ENCODE assay signal across 8 mouse cellular contexts in the genomic region with DNA sequence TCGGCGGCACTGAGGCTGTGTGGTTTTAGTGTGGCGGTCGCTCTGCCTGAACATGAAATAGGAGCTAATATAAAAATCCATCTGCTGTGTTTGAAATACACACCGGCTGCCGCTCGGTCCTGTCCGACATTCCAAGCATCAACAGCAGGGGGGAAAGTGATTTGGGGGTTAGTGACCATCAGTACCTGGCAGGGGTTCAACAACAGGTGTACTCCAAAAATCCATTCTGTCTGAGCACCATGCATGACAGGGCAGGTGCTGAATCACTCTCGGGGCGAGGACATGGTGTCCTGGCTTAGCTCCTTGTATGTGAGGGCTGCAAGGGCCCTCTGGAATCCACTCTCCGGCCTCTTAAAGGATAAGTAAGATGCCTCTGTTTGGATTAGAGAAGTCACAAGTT. TPM values are rescaled to one million over a fixed set of nuclear protein-coding genes. Genes with fewer than 3 reads are reported as not detected.
DNase-seq lines count a peak whose midpoint lies in the region; ATAC-seq and TF ChIP-seq lines count a peak whose summit lies in the region.

No protein-coding gene starts in this region.

- no peaks in the 10 kb centered on the region for H3K36me3 ChIP-seq in hindbrain, embryonic 11.5 days (ENCODE audit: control insufficient read depth, insufficient read depth, low read length)
- H3K36me3 ChIP-seq in lung, postnatal 0 days (ENCODE audit: insufficient read depth, low read length): no peaks in the 10 kb centered on the region

- H3K4me2 ChIP-seq in hindbrain, embryonic 11.5 days (replicated peaks; ENCODE audit: low read depth, low read length): peak overlapping the region; percentile 31
- H3K4me2 ChIP-seq in lung, postnatal 0 days (replicated peaks; ENCODE audit: low read depth, low read length): peak overlapping the region; percentile 46

- H3K27ac ChIP-seq in hindbrain, embryonic 11.5 days (ENCODE audit: low read depth, low read length): no peak overlapping the region
- peak overlapping the region; percentile 54 for H3K27ac ChIP-seq in lung, postnatal 0 days (ENCODE audit: low read length)

- no peaks in the 10 kb centered on the region for H3K27me3 ChIP-seq in hindbrain, embryonic 11.5 days (ENCODE audit: control insufficient read depth, insufficient read depth, low read length)
- H3K27me3 ChIP-seq in lung, postnatal 0 days (replicated peaks; ENCODE audit: insufficient read depth, low read length): peaks cover 5% of the 10 kb centered on the region; the same call in 1 of the 2 replicates

- TF ChIP-seq CTCF in lung, postnatal 0 days (IDR thresholded peaks at IDR 0.05): no peak

- no peak for ATAC-seq in hindbrain, embryonic 11.5 days (ENCODE audit: low FRiP score)
- peak; percentile 97 for ATAC-seq in lung, postnatal 0 days
- ATAC-seq in erythroblast, adult 5-6 weeks (replicated peaks; ENCODE audit: low FRiP score, poor library complexity, severe bottlenecking): no peak

- peak; percentile 15 for DNase-seq in R1 (ENCODE audit: low read depth, low spot score)
- peak; percentile 67 for DNase-seq in cerebellum, adult 11-12 months
- DNase-seq in hindbrain, embryonic 11.5 days (ENCODE audit: low spot score): peak; percentile 22
- peak; percentile 83 for DNase-seq in lung, postnatal 0 days (ENCODE audit: low spot score)
- no peak for DNase-seq in frontal cortex, postnatal 14 days (ENCODE audit: low spot score in 2 of 2)
- no peak for DNase-seq in frontal cortex, postnatal 25 days (ENCODE audit: low spot score in 2 of 2)
- DNase-seq in left cerebral cortex, adult 11 months (ENCODE audit: low spot score): no peak

- H3K9ac ChIP-seq in hindbrain, embryonic 11.5 days (ENCODE audit: low read depth, low read length): no peak overlapping the region
- H3K9ac ChIP-seq in lung, postnatal 0 days (replicated peaks; ENCODE audit: low read depth): no peak overlapping the region

- H3K9me3 ChIP-seq in hindbrain, embryonic 11.5 days (ENCODE audit: control insufficient read depth, low read length): no peaks in the 10 kb centered on the region
- H3K9me3 ChIP-seq in lung, postnatal 0 days (ENCODE audit: low read length): no peaks in the 10 kb centered on the region

- H3K4me3 ChIP-seq in hindbrain, embryonic 11.5 days (ENCODE audit: low read depth, low read length): peak overlapping the region; percentile 19; the same call in 1 of the 2 replicates
- H3K4me3 ChIP-seq in lung, postnatal 0 days (ENCODE audit: low read depth, low read length): peak overlapping the region; percentile 19; the same call in 1 of the 2 replicates

- peak; percentile 99 for TF ChIP-seq EP300 in lung, postnatal 0 days (IDR thresholded peaks at IDR 0.05)

- H3K4me1 ChIP-seq in hindbrain, embryonic 11.5 days (replicated peaks; ENCODE audit: control insufficient read depth, insufficient read depth, low read length): peaks cover 4% of the 10 kb centered on the region
- no peaks in the 10 kb centered on the region; the same call in 1 of the 2 replicates for H3K4me1 ChIP-seq in lung, postnatal 0 days (ENCODE audit: insufficient read depth, low read depth, low read length)

- 27% methylated on average over 11 of the region's 11 CpGs for WGBS in hindbrain, embryonic 11.5 days
- WGBS in lung, postnatal 0 days: 15% methylated on average over 11 of the region's 11 CpGs

RNA-seq across cellular contexts. Expression of gene Snx11, which starts 41.0 kb away (rescaled TPM):
- polyA plus RNA-seq in hindbrain, embryonic 11.5 days (2014; fragmentation: Nextera tagmentation; extraction: Ambion mirVana): 13.8 and 14.4 TPM in 2 replicates
- polyA plus RNA-seq in lung, postnatal 0 days (2015; fragmentation: Nextera tagmentation; extraction: Ambion mirVana): 18.4 and 18.7 TPM in 2 replicates
- total RNA-seq in erythroblast, adult 5-6 weeks (2015; ENCODE audit: low replicate concordance): 1.3 and 12.3 TPM in 2 replicates
- 10.2 and 16.3 TPM in 2 replicates for total RNA-seq in erythroblast, adult 5-6 weeks (2017; ENCODE audit: low replicate concordance)

RNA-seq across cellular contexts. Expression of gene Cbx1, which starts 52.6 kb away (rescaled TPM):
- 147 and 158 TPM in 2 replicates for polyA plus RNA-seq in hindbrain, embryonic 11.5 days (2014; fragmentation: Nextera tagmentation; extraction: Ambion mirVana)
- polyA plus RNA-seq in lung, postnatal 0 days (2015; fragmentation: Nextera tagmentation; extraction: Ambion mirVana): 48.6 and 54.0 TPM in 2 replicates
- 13.6 and 14.4 TPM in 2 replicates for total RNA-seq in erythroblast, adult 5-6 weeks (2015; ENCODE audit: low replicate concordance)
- total RNA-seq in erythroblast, adult 5-6 weeks (2017; ENCODE audit: low replicate concordance): 22.0 and 32.9 TPM in 2 replicates

Comparison
In these comparisons a context has a peak if more than half of its experiments do, and no peak if none do; other contexts are left out.
1. DNase-seq: peak in R1 (single experiment), cerebellum, adult 11-12 months (single experiment), hindbrain, embryonic 11.5 days (single experiment) and lung, postnatal 0 days (single experiment); none in frontal cortex, postnatal 14 days (0 of 2), frontal cortex, postnatal 25 days (0 of 2) and left cerebral cortex, adult 11 months (single experiment).